10 mouse cellular contexts compared by ENCODE assay signal in genomic region chr8:61359851-61360272, GRCm38 (mm10).
DNase-seq lines count a peak whose midpoint lies in the region; ATAC-seq and TF ChIP-seq lines count a peak whose summit lies in the region.
"Had no signal": no experiment of that assay in that cellular context is flagged by ENCODE, and none has a peak within 500 bp of the region (broad histone marks: within the 10 kb centered on the region; RNA-seq: fewer than 3 reads in every experiment).

No protein-coding gene starts in this region.

- H3K36me3 ChIP-seq in forebrain, embryonic 12.5 days (replicated peaks) = peaks cover 53% of the 10 kb centered on the region
- peaks cover 42% of the 10 kb centered on the region for H3K36me3 ChIP-seq in forebrain, embryonic 13.5 days (ENCODE audit: poor library complexity, severe bottlenecking)
- peaks cover 47% of the 10 kb centered on the region for H3K36me3 ChIP-seq in kidney, embryonic 15.5 days
- no peaks in the 10 kb centered on the region for H3K36me3 ChIP-seq in testis, adult 2 months (ENCODE audit: control insufficient read depth, insufficient read depth, low read length)

- no peak overlapping the region for H3K27ac ChIP-seq in forebrain, embryonic 12.5 days
- H3K27ac ChIP-seq in forebrain, embryonic 13.5 days = no peak overlapping the region
- H3K27ac ChIP-seq in kidney, embryonic 15.5 days = peak overlapping the region; percentile 88
- H3K27ac ChIP-seq in testis, adult 2 months (ENCODE audit: control insufficient read depth, insufficient read depth, low read depth, low read length) = peak overlapping the region; percentile 54; the same call in 1 of the 2 replicates

- TF ChIP-seq CTCF in testis, adult 2 months (IDR thresholded peaks at IDR 0.05; ENCODE audit: control insufficient read depth, insufficient read depth, insufficient replicate concordance, low read depth, low read length) = no peak

- H3K27me3 ChIP-seq in forebrain, embryonic 12.5 days = no peaks in the 10 kb centered on the region
- no peaks in the 10 kb centered on the region for H3K27me3 ChIP-seq in forebrain, embryonic 13.5 days
- H3K27me3 ChIP-seq in kidney, embryonic 15.5 days = no peaks in the 10 kb centered on the region
- no peaks in the 10 kb centered on the region for H3K27me3 ChIP-seq in testis, adult 2 months (ENCODE audit: control insufficient read depth, insufficient read depth, low read length)

- no peak overlapping the region for H3K4me3 ChIP-seq in forebrain, embryonic 12.5 days (replicated peaks)
- H3K4me3 ChIP-seq in forebrain, embryonic 13.5 days = no peak overlapping the region
- no peak overlapping the region for H3K4me3 ChIP-seq in kidney, embryonic 15.5 days (replicated peaks)
- no peak overlapping the region for H3K4me3 ChIP-seq in testis, adult 2 months (ENCODE audit: control insufficient read depth, low read depth, low read length)
- H3K4me3 ChIP-seq: erythroblast, embryonic 14.5 days had no signal

- no peak overlapping the region for H3K4me2 ChIP-seq in forebrain, embryonic 12.5 days
- H3K4me2 ChIP-seq in forebrain, embryonic 13.5 days = no peak overlapping the region
- H3K4me2 ChIP-seq in kidney, embryonic 15.5 days = peak overlapping the region; percentile 42

- TF ChIP-seq POLR2A in testis, adult 2 months (IDR thresholded peaks at IDR 0.05; ENCODE audit: control insufficient read depth, low read depth, low read length) = no peak

- WGBS in forebrain, embryonic 12.5 days = 61% methylated on average over 10 of the region's 10 CpGs
- WGBS in forebrain, embryonic 13.5 days = 64% methylated on average over 10 of the region's 10 CpGs
- WGBS in kidney, embryonic 15.5 days = 43% methylated on average over 10 of the region's 10 CpGs

- H3K9ac ChIP-seq in forebrain, embryonic 12.5 days = no peak overlapping the region
- H3K9ac ChIP-seq in forebrain, embryonic 13.5 days = no peak overlapping the region
- no peak overlapping the region for H3K9ac ChIP-seq in kidney, embryonic 15.5 days

- no peaks in the 10 kb centered on the region for H3K9me3 ChIP-seq in forebrain, embryonic 12.5 days
- no peaks in the 10 kb centered on the region for H3K9me3 ChIP-seq in forebrain, embryonic 13.5 days (replicated peaks)
- no peaks in the 10 kb centered on the region for H3K9me3 ChIP-seq in kidney, embryonic 15.5 days (replicated peaks)

- peak; percentile 12; the same call in 1 of the 2 replicates for ATAC-seq in forebrain, embryonic 12.5 days (ENCODE audit: low FRiP score)
- ATAC-seq in forebrain, embryonic 13.5 days = no peak
- peak; percentile 95 for ATAC-seq in kidney, embryonic 15.5 days (replicated peaks; ENCODE audit: low FRiP score)
- no peak for ATAC-seq in granulocyte monocyte progenitor cell, adult 5-6 weeks (replicated peaks; ENCODE audit: poor library complexity, severe bottlenecking)

- DNase-seq in spleen, postnatal 36 days (ENCODE audit: low spot score in 2 of 2) = peak; percentile 4 to 11
- no peak for DNase-seq in spleen, postnatal 14 days (ENCODE audit: low spot score in 2 of 2)
- no peak for DNase-seq in thymus, adult 18-20 months
- DNase-seq: gastrocnemius, postnatal 36 days had no signal

- peaks cover 10% of the 10 kb centered on the region for H3K4me1 ChIP-seq in forebrain, embryonic 12.5 days
- H3K4me1 ChIP-seq in forebrain, embryonic 13.5 days = no peaks in the 10 kb centered on the region
- H3K4me1 ChIP-seq in kidney, embryonic 15.5 days = peaks cover 31% of the 10 kb centered on the region
- no peaks in the 10 kb centered on the region for H3K4me1 ChIP-seq in testis, adult 2 months (ENCODE audit: control insufficient read depth, insufficient read depth, low read length)

Comparison
In these comparisons a context has a peak if more than half of its experiments do, and no peak if none do; other contexts are left out.
1. ATAC-seq: peak in forebrain, embryonic 12.5 days (single experiment) and kidney, embryonic 15.5 days (single experiment); none in forebrain, embryonic 13.5 days (single experiment) and granulocyte monocyte progenitor cell, adult 5-6 weeks (single experiment).
2. DNase-seq: peak in spleen, postnatal 36 days (2 of 2); none in spleen, postnatal 14 days (0 of 2) and thymus, adult 18-20 months (0 of 2).
3. H3K27ac ChIP-seq: peak in kidney, embryonic 15.5 days (single experiment) and testis, adult 2 months (single experiment); none in forebrain, embryonic 12.5 days (single experiment) and forebrain, embryonic 13.5 days (single experiment).